Mouse (Mus musculus): ENCODE results near the gene 4933411K16Rik. TPM values are rescaled to one million over a fixed set of nuclear protein-coding genes. Genes with fewer than 3 reads are reported as not detected.

4933411K16Rik gene
- total and polyA plus RNA-seq, 2 experiments: 7.0 to 17.1 TPM

DNA sequence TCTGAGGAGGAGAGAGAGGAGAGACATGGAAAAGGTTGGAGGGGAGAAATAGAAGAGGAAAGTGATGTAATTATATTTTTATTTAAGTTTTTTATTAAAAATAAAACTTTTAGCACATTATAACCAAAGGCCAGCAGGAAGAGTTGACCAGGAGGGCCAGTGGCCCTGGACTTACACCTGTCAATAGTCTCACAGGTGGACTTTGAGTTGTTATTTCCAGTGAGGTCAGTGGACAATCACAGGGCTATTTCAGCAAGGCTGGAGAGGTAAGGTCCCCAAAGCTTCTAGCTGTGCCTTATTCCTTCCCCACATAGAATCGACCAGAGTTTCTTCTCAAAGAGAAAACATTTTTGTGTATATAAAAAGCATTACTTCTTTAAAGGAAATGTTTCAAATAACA lies 1.8 kb upstream of the 4933411K16Rik start:
- peaks cover 33% of the 10 kb centered on the region for H3K79me2 ChIP-seq (ENCODE audit: control insufficient read depth, insufficient read depth, low read length)
- no peaks in the 10 kb centered on the region for H3K27me3 ChIP-seq (ENCODE audit: control insufficient read depth, insufficient read depth, low read length)
- WGBS: 15% methylated on average over 1 of the region's 1 CpGs
- peak overlapping the region; percentile 96 for H3K27ac ChIP-seq (replicated peaks; ENCODE audit: insufficient read depth, low read depth, low read length)
- no peak overlapping the region for H3K4me3 ChIP-seq (ENCODE audit: insufficient read depth, low read depth, low read length)
- H3K4me1 ChIP-seq (ENCODE audit: control insufficient read depth, insufficient read depth, low read length): peaks cover 31% of the 10 kb centered on the region
- no peak overlapping the region for H3K9ac ChIP-seq (ENCODE audit: low read depth, low read length)
- DNase-seq (ENCODE audit: extremely low read depth, low read depth, low spot score): peak; percentile 96
- peaks cover 3% of the 10 kb centered on the region; the same call in 1 of the 2 replicates for H3K36me3 ChIP-seq (ENCODE audit: control insufficient read depth, insufficient read depth, low read length)
- TF ChIP-seq POLR2A (IDR thresholded peaks at IDR 0.05; ENCODE audit: extremely low read depth, insufficient read depth, low read length) (no peak), CTCF (IDR thresholded peaks at IDR 0.05; ENCODE audit: low read depth, low read length) (no peak)

- peaks cover 29% of the 10 kb centered on the region for H3K79me2 ChIP-seq (ENCODE audit: control insufficient read depth, insufficient read depth, low read length)
- no peak overlapping the region for H3K9ac ChIP-seq (ENCODE audit: low read depth, low read length)
- H3K27ac ChIP-seq (replicated peaks; ENCODE audit: insufficient read depth, low read depth, low read length): peak overlapping the region; percentile 44
- TF ChIP-seq CTCF (IDR thresholded peaks at IDR 0.05; ENCODE audit: low read depth, low read length) (no peak), POLR2A (IDR thresholded peaks at IDR 0.05; ENCODE audit: extremely low read depth, insufficient read depth, low read length) (no peak)
- WGBS: 90% methylated on average over 3 of the region's 3 CpGs
- peaks cover 31% of the 10 kb centered on the region for H3K4me1 ChIP-seq (ENCODE audit: control insufficient read depth, insufficient read depth, low read length)
- no peaks in the 10 kb centered on the region for H3K27me3 ChIP-seq (ENCODE audit: control insufficient read depth, insufficient read depth, low read length)
- H3K4me3 ChIP-seq (ENCODE audit: insufficient read depth, low read depth, low read length): no peak overlapping the region
- peaks cover 3% of the 10 kb centered on the region; the same call in 1 of the 2 replicates for H3K36me3 ChIP-seq (ENCODE audit: control insufficient read depth, insufficient read depth, low read length)
- no peak for DNase-seq (ENCODE audit: extremely low read depth, low read depth, low spot score)
Measured at GRCm38 (mm10) chr19:42051351-42051750, 697 bp upstream of the 4933411K16Rik start.

- Histone ChIP-seq H3K4me3 (ENCODE audit: insufficient read depth, low read depth, low read length) (no peak overlapping the region), H3K36me3 (ENCODE audit: control insufficient read depth, insufficient read depth, low read length) (peaks cover 7% of the 10 kb centered on the region), H3K27me3 (ENCODE audit: control insufficient read depth, insufficient read depth, low read length) (no peaks in the 10 kb centered on the region), H3K9ac (ENCODE audit: low read depth, low read length) (no peak overlapping the region), H3K79me2 (ENCODE audit: control insufficient read depth, insufficient read depth, low read length) (peaks cover 21% of the 10 kb centered on the region), H3K4me1 (ENCODE audit: control insufficient read depth, insufficient read depth, low read length) (peaks cover 31% of the 10 kb centered on the region), H3K27ac (replicated peaks; ENCODE audit: insufficient read depth, low read depth, low read length) (peak overlapping the region; percentile 70)
- TF ChIP-seq POLR2A (IDR thresholded peaks at IDR 0.05; ENCODE audit: extremely low read depth, insufficient read depth, low read length) (no peak), CTCF (IDR thresholded peaks at IDR 0.05; ENCODE audit: low read depth, low read length) (no peak)
- 16% methylated on average over 6 of the region's 6 CpGs for WGBS
- DNase-seq (ENCODE audit: extremely low read depth, low read depth, low spot score): peak; percentile 64
Measured at GRCm38 (mm10) chr19:42054255-42054654, 2.2 kb downstream of the 4933411K16Rik start.

GRCm38 (mm10) chr19:42055881-42056280 lies 3.8 kb downstream of the 4933411K16Rik start:
- Histone ChIP-seq H3K27me3 (ENCODE audit: control insufficient read depth, insufficient read depth, low read length) (no peaks in the 10 kb centered on the region), H3K79me2 (ENCODE audit: control insufficient read depth, insufficient read depth, low read length) (peaks cover 24% of the 10 kb centered on the region), H3K4me1 (ENCODE audit: control insufficient read depth, insufficient read depth, low read length) (peaks cover 28% of the 10 kb centered on the region), H3K4me3 (ENCODE audit: insufficient read depth, low read depth, low read length) (no peak overlapping the region), H3K36me3 (ENCODE audit: control insufficient read depth, insufficient read depth, low read length) (peaks cover 16% of the 10 kb centered on the region), H3K27ac (replicated peaks; ENCODE audit: insufficient read depth, low read depth, low read length) (no peak overlapping the region), H3K9ac (ENCODE audit: low read depth, low read length) (no peak overlapping the region)
- DNase-seq (ENCODE audit: extremely low read depth, low read depth, low spot score): peak; percentile 54
- no peak for TF ChIP-seq POLR2A (IDR thresholded peaks at IDR 0.05; ENCODE audit: extremely low read depth, insufficient read depth, low read length)
- no peak for TF ChIP-seq CTCF (IDR thresholded peaks at IDR 0.05; ENCODE audit: low read depth, low read length)
- 69% methylated on average over 2 of the region's 2 CpGs for WGBS

DNA sequence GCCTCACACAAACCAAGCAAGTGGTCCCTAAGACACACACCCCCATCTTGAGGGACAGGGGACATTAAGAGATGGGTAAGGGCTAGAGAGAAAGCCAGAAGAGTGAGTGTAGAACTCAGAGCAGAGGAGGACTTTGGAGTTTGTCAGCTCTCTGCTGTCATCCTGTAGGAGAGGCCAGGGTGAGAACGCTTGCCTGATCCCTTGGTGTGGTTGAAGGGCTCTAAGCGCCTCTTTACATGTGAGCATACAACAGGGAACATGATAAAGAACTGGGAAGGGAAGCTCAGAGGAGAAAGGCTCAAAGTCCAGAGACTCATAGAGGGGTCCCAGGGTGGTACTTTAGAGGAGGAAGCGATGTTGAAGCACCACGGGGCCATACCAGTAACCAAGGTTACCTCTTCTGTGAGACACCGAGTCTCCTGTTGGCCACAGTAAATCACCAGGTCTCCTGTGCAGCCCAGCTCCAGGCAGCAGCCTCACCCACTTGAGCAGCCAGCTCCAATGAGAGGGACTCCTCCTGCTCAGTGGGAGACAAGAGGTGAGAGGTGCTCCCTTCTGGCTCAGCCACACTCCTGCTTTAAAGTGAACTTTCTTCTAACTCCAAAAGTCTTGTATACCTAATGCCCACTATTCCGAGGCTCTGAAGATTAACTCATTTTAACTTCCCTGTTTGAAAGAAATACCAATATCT lies 4.8 kb downstream of the 4933411K16Rik start:
- Histone ChIP-seq H3K4me3 (ENCODE audit: insufficient read depth, low read depth, low read length) (no peak overlapping the region), H3K36me3 (ENCODE audit: control insufficient read depth, insufficient read depth, low read length) (peaks cover 20% of the 10 kb centered on the region), H3K27ac (replicated peaks; ENCODE audit: insufficient read depth, low read depth, low read length) (no peak overlapping the region), H3K27me3 (ENCODE audit: control insufficient read depth, insufficient read depth, low read length) (no peaks in the 10 kb centered on the region), H3K9ac (ENCODE audit: low read depth, low read length) (no peak overlapping the region), H3K79me2 (ENCODE audit: control insufficient read depth, insufficient read depth, low read length) (peaks cover 17% of the 10 kb centered on the region), H3K4me1 (ENCODE audit: control insufficient read depth, insufficient read depth, low read length) (peaks cover 20% of the 10 kb centered on the region)
- 70% methylated on average over 6 of the region's 6 CpGs for WGBS
- TF ChIP-seq CTCF (IDR thresholded peaks at IDR 0.05; ENCODE audit: low read depth, low read length) (no peak), POLR2A (IDR thresholded peaks at IDR 0.05; ENCODE audit: extremely low read depth, insufficient read depth, low read length) (no peak)
- no peak for DNase-seq (ENCODE audit: extremely low read depth, low read depth, low spot score)

DNA sequence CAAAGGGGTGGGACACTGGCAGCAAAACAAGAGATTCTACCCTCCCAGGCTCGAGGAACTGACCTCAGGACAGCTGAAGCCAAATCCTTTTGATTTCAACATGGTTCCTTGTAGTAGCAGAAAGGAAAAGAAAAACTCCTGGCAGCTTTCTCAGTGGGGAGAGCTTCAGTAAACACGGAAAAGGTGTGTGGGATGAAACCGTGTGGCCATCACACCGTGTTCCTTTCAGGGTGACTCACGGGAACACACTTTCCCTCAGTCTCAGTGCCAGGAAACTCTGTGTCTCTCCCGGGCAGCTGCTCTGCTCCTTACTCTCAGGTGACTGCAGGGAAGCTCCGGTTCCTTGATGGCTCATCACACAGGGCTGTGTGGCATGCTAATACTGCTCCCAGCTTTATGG lies 6.4 kb downstream of the 4933411K16Rik start:
- no peak for TF ChIP-seq CTCF (IDR thresholded peaks at IDR 0.05; ENCODE audit: low read depth, low read length)
- no peak for TF ChIP-seq POLR2A (IDR thresholded peaks at IDR 0.05; ENCODE audit: extremely low read depth, insufficient read depth, low read length)
- peak; percentile 57 for DNase-seq (ENCODE audit: extremely low read depth, low read depth, low spot score)
- Histone ChIP-seq H3K9ac (ENCODE audit: low read depth, low read length) (no peak overlapping the region), H3K36me3 (ENCODE audit: control insufficient read depth, insufficient read depth, low read length) (peaks cover 31% of the 10 kb centered on the region), H3K27me3 (ENCODE audit: control insufficient read depth, insufficient read depth, low read length) (no peaks in the 10 kb centered on the region), H3K4me3 (ENCODE audit: insufficient read depth, low read depth, low read length) (no peak overlapping the region), H3K27ac (replicated peaks; ENCODE audit: insufficient read depth, low read depth, low read length) (no peak overlapping the region), H3K79me2 (ENCODE audit: control insufficient read depth, insufficient read depth, low read length) (peaks cover 12% of the 10 kb centered on the region; the same call in 1 of the 2 replicates), H3K4me1 (ENCODE audit: control insufficient read depth, insufficient read depth, low read length) (peaks cover 11% of the 10 kb centered on the region)
- WGBS: 20% methylated on average over 7 of the region's 7 CpGs

Data from liver, adult 2 months (tissue).